Mouse (Mus musculus) 416B (cell line): ENCODE results near the gene Cox4i2.

Experiments used
- DNase-seq: peaks from one replicate; pipeline ENCODE4 v3.0.0; 2011; ENCODE audit warnings: low read depth

Gene Cox4i2

DNA sequence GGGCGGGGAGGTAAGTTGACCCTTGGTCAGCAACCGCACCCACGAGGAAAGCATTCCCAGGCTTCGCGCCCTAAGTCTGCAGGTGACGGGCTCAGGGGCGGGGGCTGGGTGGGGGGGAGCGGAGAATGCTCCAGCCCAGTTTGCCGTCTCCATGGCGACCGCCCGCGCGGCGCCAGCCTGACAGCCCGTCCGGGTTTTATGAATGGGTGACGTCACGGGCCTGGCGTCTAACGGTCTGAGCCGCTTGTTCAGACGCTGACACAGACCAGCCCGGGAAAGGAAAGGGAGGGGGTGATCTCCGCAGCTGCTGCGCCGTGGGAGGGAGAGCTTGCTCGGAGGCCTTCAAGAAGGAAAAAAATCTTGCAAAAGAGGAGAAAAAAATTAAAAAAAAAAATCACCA lies 19.0 kb upstream of the Cox4i2 start:
- peak; percentile 94 for DNase-seq

DNA sequence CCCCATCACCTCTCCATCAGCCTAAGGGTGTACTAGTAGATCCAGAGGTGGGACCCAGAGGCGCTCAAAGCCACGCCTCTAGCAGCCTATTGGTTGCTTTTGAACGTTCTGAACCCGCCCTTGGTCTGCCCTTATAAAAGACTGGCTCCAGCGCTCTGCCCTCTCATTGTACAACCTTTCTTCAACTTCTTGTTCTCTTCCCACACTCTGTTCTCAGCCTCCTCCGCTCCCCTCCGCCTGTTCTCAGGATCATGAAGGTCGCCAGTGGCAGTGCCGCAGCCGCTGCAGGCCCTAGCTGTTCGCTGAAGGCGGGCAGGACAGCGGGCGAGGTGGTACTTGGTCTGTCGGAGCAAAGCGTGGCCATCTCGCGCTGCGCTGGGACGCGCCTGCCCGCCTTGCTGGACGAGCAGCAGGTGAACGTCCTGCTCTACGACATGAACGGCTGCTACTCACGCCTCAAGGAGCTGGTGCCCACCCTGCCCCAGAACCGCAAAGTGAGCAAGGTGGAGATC lies 17.8 kb upstream of the Cox4i2 start, which contains the start of gene Id1:
Gene Id1 (plus strand): TSS at position 162 of the 512 bp plus-strand sequence.
- DNase-seq: peak; percentile 94

DNA sequence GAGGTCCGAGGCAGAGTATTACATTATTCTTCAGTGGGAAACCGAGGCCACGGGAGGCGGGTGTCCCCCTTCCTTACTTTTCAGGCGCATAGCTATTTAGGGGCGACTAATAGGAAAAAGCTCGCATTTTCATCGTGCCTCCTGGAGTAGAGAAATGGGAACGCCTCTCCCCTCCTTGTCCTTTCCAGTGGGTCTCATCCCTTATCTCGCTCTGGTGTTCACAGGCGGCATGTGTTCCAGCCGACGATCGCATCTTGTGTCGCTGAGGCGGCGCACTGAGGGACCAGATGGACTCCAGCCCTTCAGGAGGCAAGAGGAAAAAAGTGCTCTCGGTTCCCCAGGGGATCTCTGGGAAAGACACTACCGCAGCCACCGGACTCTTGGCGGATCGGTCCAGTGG lies 17.2 kb upstream of the Cox4i2 start:
- DNase-seq: peak; percentile 42

DNA sequence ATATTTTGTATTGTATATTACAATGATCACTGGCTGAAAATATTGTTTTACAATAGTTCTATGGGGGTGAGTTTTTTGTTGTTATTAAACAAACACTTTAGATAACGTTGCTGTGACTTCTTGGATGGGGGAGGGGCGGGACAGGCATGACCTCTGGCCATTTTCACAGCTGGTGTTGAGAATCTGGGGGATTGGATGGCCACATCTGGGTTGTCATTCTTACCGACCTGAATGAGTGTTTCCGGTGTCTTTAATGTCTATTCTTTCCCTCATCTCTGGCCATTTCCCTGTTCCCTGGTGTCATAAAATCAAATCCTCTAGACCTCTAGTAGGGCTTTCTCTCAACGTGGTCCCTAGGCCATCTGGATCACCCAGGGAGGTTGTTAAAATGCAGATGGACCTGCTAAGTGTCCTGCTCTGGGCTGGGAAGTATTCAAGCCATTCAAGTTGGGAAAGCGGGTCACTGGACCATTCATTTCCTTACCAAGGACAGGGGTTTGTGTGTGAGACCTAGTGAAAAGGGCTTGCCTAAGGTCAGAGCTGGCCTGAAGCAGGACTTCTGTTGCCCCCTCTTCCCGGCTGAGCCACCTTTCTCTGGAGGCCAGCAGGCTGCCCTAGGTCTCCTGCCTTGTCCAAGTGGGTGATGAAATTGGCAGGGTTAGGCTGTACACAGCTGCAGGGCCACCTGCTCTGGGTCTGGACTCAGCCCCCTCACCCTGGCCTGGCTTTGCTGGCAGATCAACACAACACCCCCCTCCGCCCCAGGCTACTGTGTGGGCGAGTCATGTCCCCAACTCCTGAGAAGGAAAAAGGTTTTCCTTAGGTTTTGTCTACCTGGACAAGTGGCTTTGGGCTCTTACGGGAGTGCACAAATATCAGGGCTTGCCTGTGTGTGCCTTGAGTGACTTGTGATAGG lies 16.4 kb upstream of the Cox4i2 start:
- DNase-seq: peak; percentile 26

DNA sequence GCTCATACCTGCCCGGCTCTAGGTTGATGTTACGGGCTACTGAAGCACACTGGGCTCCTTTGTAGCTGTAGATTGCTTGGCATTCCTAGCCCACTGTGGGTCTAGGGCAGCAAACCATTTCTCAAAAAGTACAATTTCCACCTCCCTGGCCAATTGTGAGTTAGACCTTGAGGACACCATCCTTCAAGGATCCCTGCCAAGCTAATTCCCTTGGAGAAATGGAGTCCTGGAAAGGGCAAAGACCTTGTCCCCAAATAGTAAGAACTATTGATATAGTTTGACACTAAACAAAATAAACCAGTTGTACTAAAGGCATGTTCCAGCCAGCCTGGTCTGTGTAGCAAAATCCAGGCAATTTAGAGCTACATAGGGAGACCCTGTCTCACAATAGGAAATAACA lies 15.6 kb upstream of the Cox4i2 start:
- DNase-seq: no peak

DNA sequence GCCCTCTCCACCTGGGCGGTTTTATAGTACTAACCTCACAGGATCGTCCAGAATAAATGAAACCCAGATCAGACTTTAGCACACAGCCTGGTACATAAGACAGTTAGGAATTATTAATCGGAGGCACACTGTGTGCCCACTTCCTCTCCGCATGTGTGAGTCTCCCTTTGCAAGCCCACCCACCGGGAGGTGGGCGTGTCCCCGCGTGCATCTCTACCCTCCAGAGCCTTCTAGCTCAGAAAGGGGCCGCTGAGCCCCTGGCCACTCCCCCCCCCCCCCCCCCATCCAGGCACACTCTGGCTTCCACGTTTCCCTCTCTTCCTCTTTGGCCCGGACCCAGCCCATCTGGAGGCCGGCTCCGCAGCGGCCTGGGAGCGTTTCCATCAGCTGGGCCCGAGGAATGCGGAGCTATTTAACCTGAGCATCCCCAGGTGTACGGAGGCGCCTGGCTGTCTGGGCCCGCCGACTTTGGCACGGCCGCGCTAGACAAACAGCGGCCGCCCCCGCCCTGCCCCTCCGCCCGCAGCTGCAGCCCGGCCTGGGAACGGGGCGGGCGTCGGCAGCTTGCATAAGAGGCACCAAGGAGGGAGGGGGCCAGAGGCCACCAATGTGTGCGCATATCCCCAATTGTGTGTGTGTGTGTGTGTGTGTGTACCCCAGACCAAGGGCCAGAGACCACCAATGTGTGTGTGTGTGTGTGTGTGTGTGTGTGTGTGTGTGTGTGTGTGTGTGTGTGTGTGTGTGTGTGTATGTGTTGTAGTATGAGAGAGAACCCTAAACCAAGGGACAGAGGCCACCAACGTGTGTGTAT lies 14.7 kb upstream of the Cox4i2 start:
- DNase-seq: peak; percentile 91

DNA sequence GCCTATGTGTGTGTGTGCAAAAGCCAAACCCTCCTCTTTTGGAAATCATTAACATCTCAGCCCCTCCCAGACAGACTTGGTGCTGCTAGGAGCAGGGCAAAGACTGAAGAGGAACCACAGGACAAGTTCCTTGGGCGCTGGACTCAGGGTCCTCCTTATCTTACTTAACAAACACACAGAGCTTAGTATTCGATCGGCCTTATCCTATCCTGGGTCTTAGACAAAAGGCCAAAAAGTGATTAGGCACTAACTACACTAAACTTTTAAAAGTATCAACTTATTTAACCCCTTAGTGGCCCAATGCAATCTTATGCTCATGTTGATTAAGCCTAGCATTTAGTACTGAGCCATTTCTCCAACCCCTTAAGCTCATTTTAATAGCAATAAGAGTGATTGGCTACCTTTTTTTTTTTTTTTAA lies 14.1 kb upstream of the Cox4i2 start:
- DNase-seq: peak; percentile 91

DNA sequence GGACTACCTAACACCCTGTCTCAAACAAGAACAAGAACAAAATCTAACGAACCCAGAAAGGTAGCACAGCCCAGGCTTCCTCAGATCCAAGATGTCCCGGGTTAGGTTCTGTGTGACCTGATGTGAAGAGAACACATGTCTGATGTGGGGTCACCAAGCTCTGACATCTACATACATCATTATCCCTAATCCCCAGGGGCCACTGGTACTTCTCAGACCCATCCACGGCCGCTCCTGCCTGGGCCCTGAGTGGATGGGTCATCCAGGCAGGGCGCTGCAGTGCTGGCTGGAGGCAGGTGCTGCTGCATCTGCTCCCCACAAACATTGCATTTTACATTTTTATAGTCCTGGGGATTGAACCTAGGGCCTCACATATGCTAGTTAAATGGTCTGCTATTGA lies 13.5 kb upstream of the Cox4i2 start:
- DNase-seq: no peak

DNA sequence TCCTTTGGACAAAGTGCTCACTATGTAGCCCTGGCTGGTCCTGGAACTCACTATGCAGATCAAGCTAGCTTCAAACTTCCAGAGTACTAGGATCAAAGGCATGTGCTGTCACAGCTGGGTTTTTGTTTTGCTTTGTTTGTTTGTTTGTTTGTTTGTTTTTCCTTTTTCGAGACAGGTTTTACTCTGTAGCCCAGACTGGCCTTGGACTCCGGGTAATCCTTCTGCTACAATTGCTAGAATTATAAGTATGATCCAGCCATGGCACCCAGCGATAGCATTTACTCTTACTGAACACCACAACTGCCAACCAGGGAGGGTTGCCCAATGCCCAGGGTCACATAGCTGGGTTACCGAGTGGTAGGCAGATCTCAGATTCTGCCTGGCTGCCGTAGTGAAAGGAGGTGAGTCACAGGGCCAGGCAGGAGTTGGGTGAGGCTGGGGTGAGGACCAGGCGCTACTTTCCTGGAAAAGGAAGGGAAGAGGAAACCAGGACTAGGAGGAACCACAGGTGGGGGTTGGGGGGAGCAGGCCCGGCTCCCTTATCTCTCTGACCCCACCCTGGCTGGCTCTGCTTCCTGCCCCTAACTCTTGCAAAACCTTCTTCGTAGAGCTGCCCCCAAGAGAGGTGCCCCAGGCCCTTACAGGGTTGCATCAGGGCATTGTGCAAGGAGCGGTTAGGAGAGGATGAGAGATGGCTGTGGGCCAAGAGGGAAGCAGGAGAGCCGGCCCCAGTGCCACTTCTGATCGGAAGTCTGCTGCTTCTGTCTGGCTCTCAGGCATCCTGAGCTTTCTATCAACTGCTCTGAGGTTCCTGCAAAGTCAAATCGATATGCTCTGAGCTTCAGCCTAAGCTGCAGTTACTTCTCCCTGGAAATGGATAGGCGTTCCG lies 12.6 kb upstream of the Cox4i2 start:
- DNase-seq: peak; percentile 100

DNA sequence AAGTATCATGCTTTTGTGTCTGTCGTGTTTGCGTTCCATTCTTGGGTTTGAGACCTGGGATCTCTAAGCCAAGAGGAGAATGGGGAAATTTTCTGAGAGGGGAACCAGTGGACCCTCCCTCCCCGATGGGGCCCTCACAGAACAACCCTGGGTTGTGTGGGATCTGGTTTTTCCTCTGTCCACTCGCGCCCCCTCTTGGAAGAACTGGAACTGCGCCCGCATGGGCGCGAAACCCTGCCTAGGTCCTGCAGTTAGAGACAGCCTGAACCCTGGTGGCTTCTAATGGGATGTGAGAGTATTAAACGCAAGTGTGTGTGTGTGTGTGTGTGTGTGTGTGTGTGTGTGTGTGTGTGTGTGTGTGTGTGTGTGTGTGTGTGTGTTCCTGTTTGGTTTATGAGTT lies 11.5 kb upstream of the Cox4i2 start:
- DNase-seq: peak; percentile 95

DNA sequence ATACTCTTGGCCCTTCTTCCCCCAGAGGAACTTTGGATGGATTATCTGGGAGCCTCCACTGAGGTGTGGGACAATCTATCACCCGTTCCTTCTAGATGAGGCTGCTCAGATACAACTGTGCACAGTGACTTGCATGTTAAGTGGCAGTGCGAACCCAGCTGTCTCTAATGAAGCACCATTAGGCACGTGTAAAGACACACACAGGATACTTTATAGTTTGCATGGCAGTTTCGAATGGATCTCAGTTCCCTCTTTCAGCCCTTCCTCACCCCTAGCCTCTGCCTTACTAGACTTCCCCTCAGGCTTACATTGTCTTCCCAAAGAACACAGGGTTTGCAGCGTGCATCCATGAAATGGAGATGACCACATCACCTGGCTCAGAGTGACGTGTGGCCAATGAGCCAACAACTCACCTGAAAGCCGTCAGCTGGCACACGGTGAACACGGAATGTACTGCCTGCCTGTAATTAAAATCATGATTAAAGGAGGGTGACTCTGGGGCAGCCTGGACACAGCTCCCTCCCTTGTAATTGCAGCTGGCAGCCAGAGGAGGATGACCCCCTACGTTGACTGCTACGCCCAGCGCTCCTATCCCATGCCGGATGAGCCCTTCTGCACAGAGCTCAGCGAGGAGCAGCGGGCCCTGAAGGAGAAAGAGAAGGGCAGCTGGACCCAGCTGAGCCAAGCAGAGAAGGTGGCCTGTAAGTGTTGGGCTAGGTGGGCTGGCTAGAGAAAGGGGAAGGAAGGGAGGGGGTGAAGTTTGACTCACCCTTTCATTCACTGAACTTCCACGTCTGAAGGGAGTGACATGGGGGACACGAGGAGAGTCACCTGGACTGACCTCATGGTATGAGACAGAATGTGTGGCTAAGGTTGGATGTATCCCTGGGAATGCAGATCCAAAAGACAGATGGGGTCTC lies 2.8 kb downstream of the Cox4i2 start:
- DNase-seq: no peak

DNA sequence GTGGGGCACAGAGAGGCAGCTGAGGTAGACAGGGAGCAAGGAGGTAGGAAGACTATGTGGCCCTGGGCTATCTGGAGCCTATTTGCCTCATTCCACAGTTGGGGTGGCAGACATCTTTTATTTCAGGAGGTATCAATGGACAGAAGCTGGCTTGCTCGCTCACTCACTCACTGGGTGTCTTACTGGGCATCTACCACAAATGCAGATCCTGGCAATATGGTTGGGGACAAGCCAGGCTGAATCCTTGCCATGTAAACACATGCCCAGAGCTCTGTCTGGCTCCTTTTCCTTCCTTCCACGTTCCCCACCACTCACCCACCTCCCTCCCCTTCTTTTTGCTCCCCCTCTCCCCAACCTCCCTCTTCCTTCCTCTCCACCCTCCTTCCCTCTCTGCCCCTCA lies 3.5 kb downstream of the Cox4i2 start:
- no peak for DNase-seq

DNA sequence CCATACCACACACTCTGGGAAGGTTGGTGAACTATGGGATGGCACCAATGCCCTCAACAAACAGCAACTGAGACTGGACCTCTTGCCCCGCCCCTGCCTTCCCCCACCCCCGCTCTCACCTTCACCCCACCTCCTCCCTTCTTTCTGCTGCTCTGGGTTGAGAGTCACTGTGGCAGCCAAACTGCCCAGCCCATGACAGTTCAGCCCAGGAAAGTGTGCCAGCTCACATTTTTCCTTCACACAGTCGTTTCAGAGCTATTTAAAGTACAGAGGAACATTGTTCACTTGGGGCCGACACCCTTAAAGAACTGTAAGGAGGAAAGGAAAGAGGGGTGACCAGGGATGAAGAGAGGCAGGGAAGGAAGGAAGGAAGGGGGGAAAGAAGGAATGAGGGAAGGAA lies 4.4 kb downstream of the Cox4i2 start:
- no peak for DNase-seq

DNA sequence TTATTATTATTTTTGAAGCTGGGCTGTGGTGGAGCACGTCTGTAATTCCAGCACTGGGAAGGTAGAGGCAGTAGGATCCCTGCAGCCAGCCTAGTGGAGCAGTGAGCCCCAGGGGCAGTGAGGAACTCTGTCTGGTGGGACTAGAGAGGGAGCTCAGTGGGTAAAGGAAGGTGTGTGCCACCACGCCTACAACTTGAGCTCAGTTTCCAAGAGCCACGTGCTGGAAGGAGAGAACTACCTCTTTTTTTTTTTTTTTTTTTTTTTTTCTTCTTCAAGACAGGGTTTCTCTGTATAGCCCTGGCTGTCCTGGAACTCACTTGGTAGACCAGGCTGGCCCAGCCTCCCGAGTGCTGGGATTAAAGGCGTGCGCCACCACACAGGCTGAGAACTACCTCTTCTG lies 9.3 kb downstream of the Cox4i2 start:
- no peak for DNase-seq

DNA sequence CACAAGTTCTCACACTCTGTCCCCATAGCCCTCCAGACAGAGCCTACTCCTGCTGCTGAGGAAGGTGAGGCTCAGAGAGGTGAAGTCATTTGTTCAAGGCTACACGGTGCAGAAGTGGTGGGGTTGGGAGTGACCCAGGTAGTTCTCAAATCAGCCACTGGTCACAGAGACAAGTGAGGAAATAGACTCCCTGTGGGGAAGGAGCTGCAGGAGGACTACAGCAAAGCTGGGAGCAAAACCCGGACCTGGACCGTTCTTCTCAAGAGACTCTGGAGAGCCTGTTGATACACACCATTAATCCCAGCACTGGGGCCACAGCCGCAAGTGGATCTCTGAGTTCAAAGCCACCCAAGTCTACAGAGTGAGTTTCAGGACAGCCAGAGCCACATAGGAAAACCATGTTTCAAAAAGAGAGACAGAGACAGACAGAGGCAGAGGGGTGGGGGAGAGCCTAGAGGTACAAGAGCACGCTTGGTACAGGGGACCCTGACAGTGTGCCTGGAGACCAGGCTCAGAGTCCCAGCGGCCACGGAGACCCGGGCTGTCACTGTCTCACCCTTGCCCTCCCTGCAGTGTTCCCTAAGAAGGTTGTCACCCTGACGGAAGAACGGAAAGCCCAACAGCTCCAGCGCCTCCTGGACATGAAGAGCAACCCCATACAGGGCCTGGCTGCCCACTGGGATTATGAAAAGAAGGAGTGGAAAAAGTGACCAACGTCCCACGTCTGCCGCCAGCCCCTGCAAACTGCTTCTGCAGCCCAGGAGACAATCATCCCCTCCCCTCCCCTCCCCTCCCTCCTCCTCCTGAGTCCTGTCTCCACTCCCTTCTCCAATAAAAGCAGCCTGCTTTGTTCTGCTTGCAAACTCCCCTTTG lies 10.4 kb downstream of the Cox4i2 start:
- peak; percentile 42 for DNase-seq

DNA sequence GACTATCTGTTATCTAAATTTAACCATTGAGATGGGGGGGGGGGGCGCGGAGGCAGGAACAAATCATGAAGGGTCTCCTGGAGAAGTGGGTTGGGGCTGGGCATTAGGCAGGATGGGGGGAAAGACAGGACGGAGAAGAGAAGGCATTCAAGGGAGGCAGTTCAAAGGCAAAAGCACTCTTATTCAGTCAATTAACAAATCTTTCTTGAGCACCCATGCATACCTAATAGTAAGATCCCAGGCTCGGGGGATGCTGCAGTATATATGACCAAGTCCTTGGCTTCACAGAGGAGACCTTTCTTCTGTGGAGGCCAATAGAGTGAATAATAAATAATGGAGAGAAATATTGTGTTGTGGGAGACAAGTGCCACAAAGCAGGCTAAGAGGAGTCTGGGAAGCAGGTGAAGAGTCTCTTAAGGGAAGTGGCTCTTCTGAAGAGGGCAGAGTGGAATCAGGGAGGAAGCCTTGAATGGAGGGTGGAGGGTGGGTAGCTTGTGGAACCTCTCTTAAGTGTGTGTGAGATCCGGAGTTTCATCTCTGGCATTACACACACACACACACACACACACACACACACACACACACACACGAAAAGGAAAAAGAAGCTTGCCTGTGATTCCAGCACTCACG lies 11.2 kb downstream of the Cox4i2 start:
- DNase-seq: no peak

DNA sequence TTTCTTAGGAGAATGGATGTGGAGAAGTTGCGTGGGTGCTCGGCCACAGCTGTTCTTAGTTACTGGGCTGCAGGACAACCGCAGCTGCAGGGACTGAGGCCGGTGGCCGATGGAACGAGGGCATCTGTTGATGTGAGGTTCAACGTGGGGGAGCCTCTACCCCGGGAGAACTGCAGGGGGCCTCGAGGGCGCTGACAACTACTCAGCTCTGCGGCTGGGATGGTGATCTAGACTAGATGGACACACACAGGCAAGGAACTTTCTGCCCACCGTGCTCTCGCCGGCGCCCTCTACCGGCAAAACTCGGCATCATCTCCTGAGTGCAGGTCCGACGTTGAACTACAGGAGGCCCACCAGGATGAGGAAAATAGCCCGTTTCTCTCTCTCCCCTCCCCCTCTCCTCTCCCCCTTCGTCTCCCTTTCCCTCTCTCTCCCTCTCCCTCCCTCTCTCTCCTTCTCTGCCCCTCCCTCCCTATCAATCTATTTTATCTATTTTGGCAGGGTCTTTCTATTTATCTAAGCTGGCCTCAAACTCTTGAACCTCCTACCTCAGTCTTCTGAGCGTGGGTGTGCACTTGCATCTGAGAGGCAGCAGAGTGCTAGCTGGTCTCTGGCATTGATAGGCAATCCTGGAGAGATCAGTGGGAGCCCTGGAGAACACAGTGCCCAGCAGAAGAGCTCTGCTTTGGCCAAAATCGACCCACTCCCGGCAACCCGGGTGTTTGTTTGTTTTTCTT lies 12.6 kb downstream of the Cox4i2 start:
- peak; percentile 86 for DNase-seq

DNA sequence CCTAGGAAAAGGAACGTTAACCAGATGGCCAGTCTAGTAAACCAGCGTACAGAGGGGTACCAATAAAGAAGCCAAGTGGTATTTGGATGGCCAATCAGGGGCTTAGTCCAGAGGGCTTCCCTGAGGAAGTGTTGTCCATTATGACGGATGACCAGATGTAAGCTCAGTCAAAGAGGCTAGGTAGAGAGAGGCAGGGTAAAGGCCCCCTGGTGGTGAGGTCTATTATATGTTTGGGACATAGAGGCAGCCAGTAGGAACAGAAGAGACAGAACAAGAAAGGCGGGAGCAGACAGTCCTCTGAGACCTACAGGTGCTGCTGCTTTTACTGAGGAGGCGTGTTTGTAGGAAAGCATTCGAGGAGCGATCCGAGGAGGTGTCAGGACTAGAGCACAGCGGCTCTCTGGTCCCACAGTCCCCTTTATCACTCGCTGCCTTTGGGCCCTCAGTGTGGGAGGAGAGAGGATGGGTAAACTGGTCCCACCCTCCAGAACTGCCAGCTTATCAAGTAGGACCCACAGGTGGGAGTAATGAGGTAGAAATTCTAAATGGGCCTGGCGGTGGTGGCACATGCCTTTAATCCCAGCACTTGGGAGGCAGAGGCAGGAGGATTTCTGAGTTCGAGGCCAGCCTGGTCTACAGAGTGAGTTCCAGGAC lies 13.8 kb downstream of the Cox4i2 start:
- DNase-seq: peak; percentile 77
